Mouse (Mus musculus) CH12.LX (cell line): Measurements from ENCODE around the gene Csdc2.

ENCODE experiments used
- CHD1 ChIP-seq: IDR thresholded peaks from 2 replicates; pipeline ENCODE4 v1.6.1; 2012; ENCODE audit warnings: low read depth, low read length, improper control_type of control experiment, inconsistent platforms
- CTCF ChIP-seq, 2 experiments: IDR thresholded peaks in 1 of 2; conservative IDR thresholded peaks in 1 of 2; 2 replicates each; pipeline ENCODE4 v1.5.1; 2011 to 2012; ENCODE audit warnings: low read depth in 2 of 2, low read length in 2 of 2, improper control_type of control experiment in 1 of 2, inconsistent platforms in 1 of 2, mild to moderate bottlenecking in 1 of 2, moderate library complexity in 1 of 2
- ELF1 ChIP-seq: IDR thresholded peaks from 2 replicates; pipeline ENCODE4 v1.6.1; 2014; ENCODE audit warnings: low read depth, mild to moderate bottlenecking, inconsistent platforms, low read length, improper control_type of control experiment
- GABPA ChIP-seq: IDR thresholded peaks from 2 replicates; pipeline ENCODE4 v1.6.1; 2012; ENCODE audit warnings: low read depth, low read length, improper control_type of control experiment, inconsistent platforms; ENCODE audit not compliant: insufficient replicate concordance
- HCFC1 ChIP-seq: IDR thresholded peaks from 2 replicates; pipeline ENCODE4 v1.6.1; 2012; ENCODE audit warnings: low read depth, mild to moderate bottlenecking, inconsistent platforms, low read length, improper control_type of control experiment
- MAFK ChIP-seq: IDR thresholded peaks from 2 replicates; pipeline ENCODE4 v1.6.1; 2011; ENCODE audit warnings: low read length, improper control_type of control experiment; ENCODE audit not compliant: insufficient replicate concordance
- MAX ChIP-seq: IDR thresholded peaks from 2 replicates; pipeline ENCODE4 v1.6.1; 2011; ENCODE audit warnings: low read length, improper control_type of control experiment
- NELFE ChIP-seq: IDR thresholded peaks from 2 replicates; pipeline ENCODE4 v1.6.1; 2011; ENCODE audit warnings: low read depth, low read length, improper control_type of control experiment
- SIN3A ChIP-seq: IDR thresholded peaks from 2 replicates; pipeline ENCODE4 v1.6.1; 2012; ENCODE audit warnings: low read length, improper control_type of control experiment, inconsistent platforms
- SMC3 ChIP-seq: IDR thresholded peaks from 2 replicates; pipeline ENCODE4 v1.6.1; 2011; ENCODE audit warnings: low read depth, low read length, improper control_type of control experiment
- ZNF384 ChIP-seq: IDR thresholded peaks from 2 replicates; pipeline ENCODE4 v1.6.1; 2012; ENCODE audit warnings: low read depth, low read length, improper control_type of control experiment, inconsistent platforms

GRCm38 (mm10) chr15:81957598-81957997 is 21.0 kb downstream of the Csdc2 start:
- TF ChIP-seq MAX (no peak), HCFC1 (no peak), SMC3 (no peak), MAFK (no peak), CTCF (conservative IDR thresholded peaks at IDR 0.05 in 1 of 2, IDR thresholded peaks at IDR 0.05 in 1 of 2; ENCODE audit: low read depth in 2 of 2, low read length in 2 of 2) (no peak), CHD1 (no peak), GABPA (no peak), NELFE (no peak), SIN3A (no peak), ELF1 (no peak), ZNF384 (no peak)
